Mouse (Mus musculus) stomach, postnatal 0 days (tissue): ENCODE data around the gene Mrtfa.

ENCODE experiments used
- CTCF ChIP-seq: IDR thresholded peaks from 2 replicates; pipeline ENCODE4 v1.5.1; 2016; ENCODE audit warnings: antibody characterized with exemption, low read depth, mild to moderate bottlenecking, moderate library complexity
- EP300 ChIP-seq: optimal IDR thresholded peaks from 2 replicates; pipeline ENCODE3; 2016; ENCODE audit warnings: antibody characterized with exemption

GRCm38 (mm10) chr15:81000419-81001138 is 190.0 kb downstream of the Mrtfa start:
- no peak for TF ChIP-seq CTCF
- TF ChIP-seq EP300 = no peak
